Mouse (Mus musculus): Measurements from ENCODE around the gene Flnb. TPM values are rescaled to one million over a fixed set of nuclear protein-coding genes. Genes with fewer than 3 reads are reported as not detected.
A peak's percentile ranks its signal among the peaks of the same experiment; 100 is the strongest.

The Flnb gene
- polyA plus RNA-seq, 1 experiment from 2014 or later, result 26.8 TPM

DNA sequence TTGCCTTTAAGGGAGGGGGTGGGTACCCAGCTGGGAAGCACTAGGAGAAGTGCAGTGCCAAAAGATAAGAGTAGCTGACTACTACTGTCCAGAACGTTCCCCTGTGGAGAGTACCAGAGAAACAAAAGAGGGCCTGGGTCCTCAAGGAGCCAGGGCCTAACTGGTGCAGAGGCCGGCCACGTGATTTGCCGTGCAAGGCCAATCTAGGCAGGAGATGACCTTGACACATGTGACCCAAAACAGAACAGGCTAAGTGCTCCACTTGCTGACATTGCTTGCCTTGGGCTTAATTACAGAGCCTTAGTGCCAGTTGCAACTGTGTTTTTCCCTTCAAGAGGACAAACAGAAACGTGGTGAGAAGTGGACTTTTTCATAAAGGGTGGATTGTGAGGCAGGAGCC lies 123.7 kb downstream of the Flnb start:
- ATAC-seq (replicated peaks; ENCODE audit: low FRiP score, low TSS enrichment, low read depth) (no peak), DNase-seq (ENCODE audit: low spot score) (no peak)
- H3K36me3 ChIP-seq (ENCODE audit: control insufficient read depth, insufficient read depth, low read length), result peaks cover 67% of the 10 kb centered on the region
- 78% methylated on average over 5 of the region's 5 CpGs for WGBS
- H3K27ac ChIP-seq (ENCODE audit: low read depth), result no peak overlapping the region
- no peaks in the 10 kb centered on the region for H3K27me3 ChIP-seq (replicated peaks; ENCODE audit: control insufficient read depth, insufficient read depth, low read length)
- H3K4me1 ChIP-seq (replicated peaks; ENCODE audit: control insufficient read depth, insufficient read depth, low read length), result 0 out of 2 replicates have a peak, but pooled peaks cover 3% of the 10 kb centered on the region
- H3K9ac ChIP-seq (ENCODE audit: low read length), result no peak overlapping the region
- H3K4me2 ChIP-seq (ENCODE audit: low read length), result no peak overlapping the region
- H3K4me3 ChIP-seq (ENCODE audit: low read depth, low read length), result no peak overlapping the region
- H3K9me3 ChIP-seq (ENCODE audit: control insufficient read depth, low read length), result no peaks in the 10 kb centered on the region

DNA sequence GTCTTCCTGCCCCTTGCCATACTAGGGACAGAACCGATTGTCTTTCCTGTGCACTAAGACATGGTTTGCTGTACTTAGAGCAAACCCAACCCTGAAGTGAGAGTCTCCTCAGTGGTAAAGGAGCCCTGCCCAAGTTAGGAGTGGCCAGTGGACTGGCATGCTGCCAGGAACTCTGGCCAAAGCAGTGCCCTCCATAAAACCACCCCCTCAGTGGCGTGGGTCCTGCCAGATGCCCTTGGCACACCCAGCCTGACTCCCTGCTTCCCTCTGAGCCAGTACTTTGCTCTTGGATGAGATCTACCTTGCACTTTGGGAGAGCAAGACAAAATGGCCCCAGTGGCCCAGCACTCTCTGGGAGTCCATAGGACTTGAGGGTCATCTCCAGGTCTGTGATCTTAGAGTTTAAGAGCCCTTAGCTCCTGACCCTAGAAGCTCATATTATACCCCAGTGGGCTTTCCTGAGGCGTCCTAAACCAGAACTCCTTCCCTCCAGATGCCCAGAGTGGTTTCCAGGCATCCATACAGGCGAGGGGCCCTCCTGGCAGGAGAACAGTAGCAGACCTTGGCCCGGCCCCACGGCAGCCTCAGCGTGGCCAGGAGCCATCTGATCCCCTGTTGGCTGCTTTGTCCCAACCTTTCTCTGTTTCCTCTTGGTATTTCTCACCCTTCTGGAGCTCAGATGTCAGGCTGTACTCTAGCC lies 125.5 kb downstream of the Flnb start:
- H3K27ac ChIP-seq (ENCODE audit: low read depth), result no peak overlapping the region
- ATAC-seq (replicated peaks; ENCODE audit: low FRiP score, low TSS enrichment, low read depth) (no peak), DNase-seq (ENCODE audit: low spot score) (no peak)
- peaks cover 69% of the 10 kb centered on the region for H3K36me3 ChIP-seq (ENCODE audit: control insufficient read depth, insufficient read depth, low read length)
- no peak overlapping the region for H3K4me3 ChIP-seq (ENCODE audit: low read depth, low read length)
- H3K4me2 ChIP-seq (ENCODE audit: low read length), result no peak overlapping the region
- no peak overlapping the region for H3K9ac ChIP-seq (ENCODE audit: low read length)
- 0 out of 2 replicates have a peak, but pooled peaks cover 3% of the 10 kb centered on the region for H3K4me1 ChIP-seq (replicated peaks; ENCODE audit: control insufficient read depth, insufficient read depth, low read length)
- WGBS, result 75% methylated on average over 7 of the region's 7 CpGs
- H3K9me3 ChIP-seq (ENCODE audit: control insufficient read depth, low read length), result no peaks in the 10 kb centered on the region
- no peaks in the 10 kb centered on the region for H3K27me3 ChIP-seq (replicated peaks; ENCODE audit: control insufficient read depth, insufficient read depth, low read length)

DNA sequence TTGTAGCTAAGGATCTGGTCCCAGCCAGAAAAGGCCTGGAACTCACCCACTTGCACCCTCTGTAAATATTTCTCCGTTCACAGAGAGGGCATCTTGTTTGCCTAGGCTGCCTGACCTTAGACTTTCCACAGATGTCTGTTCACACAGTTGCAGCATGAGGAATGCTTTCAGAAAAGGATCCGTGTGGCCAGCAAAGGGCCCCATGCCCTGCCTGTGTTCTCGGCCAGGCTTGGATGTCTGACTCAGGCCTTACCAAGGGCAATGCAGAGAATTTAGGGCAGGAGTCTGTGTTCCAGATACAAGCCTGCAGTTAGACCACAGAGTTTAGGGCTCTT lies 126.0 kb downstream of the Flnb start:
- H3K4me2 ChIP-seq (ENCODE audit: low read length), result no peak overlapping the region
- no peaks in the 10 kb centered on the region for H3K27me3 ChIP-seq (replicated peaks; ENCODE audit: control insufficient read depth, insufficient read depth, low read length)
- DNase-seq (ENCODE audit: low spot score) (no peak), ATAC-seq (replicated peaks; ENCODE audit: low FRiP score, low TSS enrichment, low read depth) (no peak)
- 0 out of 2 replicates have a peak, but pooled peaks cover 3% of the 10 kb centered on the region for H3K4me1 ChIP-seq (replicated peaks; ENCODE audit: control insufficient read depth, insufficient read depth, low read length)
- WGBS, result 69% methylated on average over 3 of the region's 3 CpGs
- H3K36me3 ChIP-seq (ENCODE audit: control insufficient read depth, insufficient read depth, low read length), result peaks cover 73% of the 10 kb centered on the region
- H3K4me3 ChIP-seq (ENCODE audit: low read depth, low read length), result no peak overlapping the region
- no peak overlapping the region for H3K27ac ChIP-seq (ENCODE audit: low read depth)
- H3K9me3 ChIP-seq (ENCODE audit: control insufficient read depth, low read length), result no peaks in the 10 kb centered on the region
- no peak overlapping the region for H3K9ac ChIP-seq (ENCODE audit: low read length)

DNA sequence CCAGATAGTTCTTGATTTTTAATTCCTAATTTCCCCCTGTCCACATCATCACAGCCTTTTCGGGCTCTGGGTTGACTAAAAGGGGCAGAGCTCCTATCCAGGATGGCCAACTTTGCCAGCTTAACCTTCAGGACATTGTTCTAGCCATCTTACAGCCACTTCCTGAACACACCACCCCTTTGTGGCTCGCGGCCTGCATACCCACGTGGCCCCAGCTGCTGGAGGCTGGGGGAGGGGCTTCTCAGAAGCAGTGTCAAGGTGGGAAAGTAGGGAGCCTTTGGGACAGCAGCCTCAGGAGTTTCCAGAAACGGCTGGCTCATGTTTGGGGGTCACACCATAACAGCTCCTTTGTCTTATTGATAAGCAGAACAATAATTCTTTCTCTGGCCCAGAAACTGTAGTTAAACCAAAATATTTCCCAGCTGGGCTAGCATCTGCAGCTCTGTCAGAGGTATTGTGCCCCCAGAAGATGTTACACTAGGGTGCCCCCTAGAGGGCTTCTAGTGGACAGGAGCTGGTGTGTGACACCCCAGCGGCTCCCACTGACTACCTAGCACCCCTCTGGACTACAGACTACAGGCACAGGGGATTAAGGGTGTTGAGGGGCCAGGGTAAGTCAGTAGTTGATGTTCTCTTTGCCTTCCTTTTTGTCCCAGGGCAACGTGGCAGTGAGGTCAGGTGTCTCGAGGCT lies 126.7 kb downstream of the Flnb start:
- DNase-seq (ENCODE audit: low spot score) (no peak), ATAC-seq (replicated peaks; ENCODE audit: low FRiP score, low TSS enrichment, low read depth) (no peak)
- no peak overlapping the region for H3K4me3 ChIP-seq (ENCODE audit: low read depth, low read length)
- H3K27ac ChIP-seq (ENCODE audit: low read depth), result no peak overlapping the region
- H3K4me1 ChIP-seq (replicated peaks; ENCODE audit: control insufficient read depth, insufficient read depth, low read length), result 0 out of 2 replicates have a peak, but pooled peaks cover 3% of the 10 kb centered on the region
- no peaks in the 10 kb centered on the region for H3K9me3 ChIP-seq (ENCODE audit: control insufficient read depth, low read length)
- no peaks in the 10 kb centered on the region for H3K27me3 ChIP-seq (replicated peaks; ENCODE audit: control insufficient read depth, insufficient read depth, low read length)
- peaks cover 71% of the 10 kb centered on the region for H3K36me3 ChIP-seq (ENCODE audit: control insufficient read depth, insufficient read depth, low read length)
- no peak overlapping the region for H3K4me2 ChIP-seq (ENCODE audit: low read length)
- WGBS, result 48% methylated on average over 8 of the region's 8 CpGs
- H3K9ac ChIP-seq (ENCODE audit: low read length), result no peak overlapping the region

DNA sequence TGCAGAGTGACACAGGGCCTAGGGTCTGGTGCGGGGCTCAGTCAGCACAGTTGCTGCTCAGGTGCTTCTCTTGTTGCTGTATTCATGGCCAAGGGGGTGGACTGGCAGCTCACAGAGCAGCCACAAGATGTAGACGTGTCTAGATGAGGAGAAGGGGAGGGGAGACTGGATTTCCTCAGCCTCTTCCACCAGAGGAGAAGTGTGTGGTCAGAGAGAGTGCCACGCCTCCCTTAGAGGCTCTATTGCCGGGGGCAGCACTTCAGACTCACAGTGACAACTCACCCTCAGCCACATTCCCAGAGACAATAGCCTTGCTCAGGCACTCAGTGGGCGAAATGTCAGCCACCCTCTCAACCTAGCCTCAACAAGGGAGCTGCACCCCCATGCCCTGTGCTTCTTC lies 127.5 kb downstream of the Flnb start:
- ATAC-seq (replicated peaks; ENCODE audit: low FRiP score, low TSS enrichment, low read depth) (no peak), DNase-seq (ENCODE audit: low spot score) (no peak)
- Histone ChIP-seq H3K27ac (ENCODE audit: low read depth) (no peak overlapping the region), H3K4me2 (ENCODE audit: low read length) (no peak overlapping the region), H3K9me3 (ENCODE audit: control insufficient read depth, low read length) (no peaks in the 10 kb centered on the region), H3K4me1 (replicated peaks; ENCODE audit: control insufficient read depth, insufficient read depth, low read length) (0 out of 2 replicates have a peak, but pooled peaks cover 3% of the 10 kb centered on the region), H3K9ac (ENCODE audit: low read length) (no peak overlapping the region), H3K36me3 (ENCODE audit: control insufficient read depth, insufficient read depth, low read length) (peaks cover 71% of the 10 kb centered on the region), H3K27me3 (replicated peaks; ENCODE audit: control insufficient read depth, insufficient read depth, low read length) (no peaks in the 10 kb centered on the region), H3K4me3 (ENCODE audit: low read depth, low read length) (no peak overlapping the region)
- WGBS, result 76% methylated on average over 5 of the region's 5 CpGs

DNA sequence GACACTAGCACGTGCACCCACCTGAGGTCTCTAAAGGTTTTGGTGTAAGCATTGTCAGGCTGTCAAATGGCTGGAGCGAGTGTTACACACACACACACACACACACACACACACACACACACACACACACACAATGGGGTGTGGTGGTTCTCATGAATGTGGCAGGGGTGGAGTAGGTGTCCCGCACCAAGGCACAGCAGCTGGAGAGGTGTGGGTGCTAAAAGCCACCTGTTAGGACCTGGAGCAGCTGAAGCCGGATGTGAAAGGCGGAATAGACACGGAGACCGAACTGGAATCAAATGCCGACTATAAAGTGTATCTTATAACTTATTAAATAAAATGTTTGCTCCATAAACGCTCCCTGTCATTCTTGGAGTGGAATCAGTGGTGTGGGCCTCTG lies 133.5 kb downstream of the Flnb start:
- H3K4me1 ChIP-seq (replicated peaks; ENCODE audit: control insufficient read depth, insufficient read depth, low read length), result peaks cover 11% of the 10 kb centered on the region
- H3K27ac ChIP-seq (ENCODE audit: low read depth), result no peak overlapping the region
- DNase-seq (ENCODE audit: low spot score) (no peak), ATAC-seq (replicated peaks; ENCODE audit: low FRiP score, low TSS enrichment, low read depth) (no peak)
- 96% methylated on average over 9 of the region's 9 CpGs for WGBS
- H3K4me3 ChIP-seq (ENCODE audit: low read depth, low read length), result no peak overlapping the region
- no peak overlapping the region for H3K9ac ChIP-seq (ENCODE audit: low read length)
- no peaks in the 10 kb centered on the region for H3K9me3 ChIP-seq (ENCODE audit: control insufficient read depth, low read length)
- no peaks in the 10 kb centered on the region for H3K27me3 ChIP-seq (replicated peaks; ENCODE audit: control insufficient read depth, insufficient read depth, low read length)
- no peak overlapping the region for H3K4me2 ChIP-seq (ENCODE audit: low read length)
- peaks cover 41% of the 10 kb centered on the region for H3K36me3 ChIP-seq (ENCODE audit: control insufficient read depth, insufficient read depth, low read length)

DNA sequence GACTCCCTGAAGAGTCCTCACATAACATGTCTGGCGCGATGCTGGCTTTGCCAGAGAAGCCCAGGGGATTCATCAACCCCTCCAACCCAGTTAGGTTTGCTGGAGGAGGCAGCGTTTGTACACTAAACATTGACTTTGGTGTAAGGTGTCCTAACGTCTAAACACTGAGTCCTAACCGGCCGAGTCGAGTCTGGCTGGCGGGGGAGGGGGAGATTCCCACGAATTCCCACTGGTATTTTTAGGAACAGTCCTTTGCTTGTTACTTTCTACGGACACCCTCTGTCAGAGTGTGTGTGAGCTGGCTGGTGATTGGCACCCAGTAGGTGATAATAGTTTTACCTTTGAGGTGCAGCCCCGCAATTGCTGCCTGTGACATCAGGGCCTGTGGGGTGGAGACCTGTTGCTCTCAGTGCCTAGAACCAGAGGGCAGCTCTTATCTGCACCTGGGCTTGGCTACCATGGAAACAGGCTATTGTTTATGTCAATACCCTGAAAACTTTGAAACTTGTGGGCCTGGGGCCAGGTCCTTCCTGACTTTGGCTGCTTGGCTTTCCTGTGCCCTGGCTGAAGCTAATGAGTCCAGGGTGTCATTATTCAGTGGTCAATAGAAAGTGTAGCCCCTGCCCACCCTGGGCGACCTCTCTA lies 135.0 kb downstream of the Flnb start:
- Histone ChIP-seq H3K9ac (ENCODE audit: low read length) (no peak overlapping the region), H3K4me3 (ENCODE audit: low read depth, low read length) (no peak overlapping the region), H3K36me3 (ENCODE audit: control insufficient read depth, insufficient read depth, low read length) (peaks cover 39% of the 10 kb centered on the region), H3K27ac (ENCODE audit: low read depth) (peak overlapping the region; percentile 47), H3K9me3 (ENCODE audit: control insufficient read depth, low read length) (no peaks in the 10 kb centered on the region), H3K4me1 (replicated peaks; ENCODE audit: control insufficient read depth, insufficient read depth, low read length) (peaks cover 11% of the 10 kb centered on the region), H3K27me3 (replicated peaks; ENCODE audit: control insufficient read depth, insufficient read depth, low read length) (no peaks in the 10 kb centered on the region), H3K4me2 (ENCODE audit: low read length) (no peak overlapping the region)
- DNase-seq (ENCODE audit: low spot score) (peak; percentile 74), ATAC-seq (replicated peaks; ENCODE audit: low FRiP score, low TSS enrichment, low read depth) (peak; percentile 75)
- 14% methylated on average over 12 of the region's 12 CpGs for WGBS

DNA sequence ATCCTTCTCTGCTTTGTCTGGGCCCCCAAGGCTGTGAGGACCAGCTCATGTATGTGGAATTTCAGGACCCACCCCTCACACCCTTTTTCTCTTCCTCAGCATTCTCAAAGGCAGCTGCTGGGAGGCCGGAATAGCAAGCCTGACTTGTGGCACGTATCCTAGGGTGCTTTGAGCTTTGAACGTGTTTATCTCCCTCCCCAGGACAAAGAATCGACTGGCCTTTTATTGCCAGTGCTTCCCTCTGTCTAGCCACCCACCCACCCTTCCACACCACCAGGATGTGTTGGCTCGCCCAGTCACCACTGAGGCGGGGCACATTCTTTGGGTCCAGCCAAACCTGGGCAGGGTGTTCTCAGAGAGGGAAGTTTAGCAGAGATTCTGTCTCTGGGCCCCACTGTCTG lies 136.3 kb downstream of the Flnb start:
- peak; percentile 73 for ATAC-seq (replicated peaks; ENCODE audit: low FRiP score, low TSS enrichment, low read depth)
- DNase-seq (ENCODE audit: low spot score), result no peak

More for the DNA sequence above, 136.3 kb downstream of the Flnb start:
- no peaks in the 10 kb centered on the region for H3K27me3 ChIP-seq (replicated peaks; ENCODE audit: control insufficient read depth, insufficient read depth, low read length)
- no peak overlapping the region for H3K9ac ChIP-seq (ENCODE audit: low read length)
- peaks cover 11% of the 10 kb centered on the region for H3K4me1 ChIP-seq (replicated peaks; ENCODE audit: control insufficient read depth, insufficient read depth, low read length)
- no peak overlapping the region for H3K4me2 ChIP-seq (ENCODE audit: low read length)
- WGBS, result 37% methylated on average over 6 of the region's 6 CpGs
- peak overlapping the region; percentile 47 for H3K27ac ChIP-seq (ENCODE audit: low read depth)
- no peaks in the 10 kb centered on the region for H3K9me3 ChIP-seq (ENCODE audit: control insufficient read depth, low read length)
- H3K36me3 ChIP-seq (ENCODE audit: control insufficient read depth, insufficient read depth, low read length), result peaks cover 27% of the 10 kb centered on the region
- H3K4me3 ChIP-seq (ENCODE audit: low read depth, low read length), result no peak overlapping the region
